Mouse (Mus musculus): ENCODE measurements at regions not wholly inside any gene's neighbourhood (a gene's known extent, or its start where the extent isn't known, plus 50 kb on each side); places are given as distances from the start of the nearest gene placed in this dataset.

- Histone ChIP-seq H3K9me3 (ENCODE audit: control insufficient read depth, low read length) (no peaks in the 10 kb centered on the region), H3K4me2 (replicated peaks) (no peak overlapping the region), H3K27ac (no peak overlapping the region), H3K9ac (no peak overlapping the region), H3K36me3 (replicated peaks; ENCODE audit: control insufficient read depth, insufficient read depth) (no peaks in the 10 kb centered on the region), H3K27me3 (ENCODE audit: control insufficient read depth, insufficient read depth, low read length) (no peaks in the 10 kb centered on the region), H3K4me1 (replicated peaks; ENCODE audit: control insufficient read depth, insufficient read depth, low read length) (no peaks in the 10 kb centered on the region), H3K4me3 (replicated peaks; ENCODE audit: low read length) (no peak overlapping the region)
- ATAC-seq (ENCODE audit: low FRiP score) (no peak), DNase-seq (ENCODE audit: low spot score) (no peak)
- 84% methylated on average over 2 of the region's 2 CpGs for WGBS
Measured at GRCm38 (mm10) chr9:23134006-23134405, 88.9 kb upstream of the Bmper start.

DNA sequence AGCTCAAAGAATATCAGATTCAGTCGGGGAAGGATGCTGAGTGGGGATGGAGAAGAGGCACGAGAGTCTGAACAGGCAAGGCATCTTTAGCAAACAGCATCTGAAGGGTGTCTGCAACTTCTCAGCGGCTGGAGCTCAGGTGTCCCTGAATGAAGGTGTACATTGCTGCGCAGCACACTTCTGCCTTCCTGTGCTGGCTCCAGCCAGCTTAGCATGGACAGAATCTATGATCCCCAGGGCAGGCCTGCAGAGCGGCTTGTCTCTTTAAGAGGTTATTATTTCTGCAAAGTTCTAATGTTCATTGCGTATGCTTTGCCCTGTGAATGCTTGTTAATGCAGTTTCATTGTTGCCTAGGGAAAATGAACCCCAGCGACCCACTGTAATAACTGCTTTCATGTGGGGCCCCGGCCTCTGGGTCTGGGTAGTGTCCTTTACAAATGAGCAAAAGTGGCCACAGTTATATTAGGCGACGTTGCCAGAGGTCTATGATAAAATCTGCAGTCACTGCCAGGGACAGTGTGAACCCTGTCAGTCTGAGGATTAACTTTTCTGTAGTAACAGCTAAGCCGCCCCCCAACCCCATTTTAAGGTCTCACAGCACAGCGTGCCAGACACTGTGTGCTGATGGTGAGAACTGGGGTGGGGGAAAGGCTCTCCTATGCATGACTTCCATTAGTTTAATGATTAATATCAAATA is 88.3 kb upstream of the Bmper start:
- ATAC-seq (ENCODE audit: low FRiP score): no peak

GRCm38 (mm10) chr9:23136511-23136910 is 86.4 kb upstream of the Bmper start:
- Histone ChIP-seq H3K27ac (no peak overlapping the region), H3K4me2 (replicated peaks) (no peak overlapping the region), H3K4me3 (replicated peaks; ENCODE audit: low read length) (no peak overlapping the region), H3K4me1 (replicated peaks; ENCODE audit: control insufficient read depth, insufficient read depth, low read length) (no peaks in the 10 kb centered on the region), H3K36me3 (replicated peaks; ENCODE audit: control insufficient read depth, insufficient read depth) (no peaks in the 10 kb centered on the region), H3K9me3 (ENCODE audit: control insufficient read depth, low read length) (no peaks in the 10 kb centered on the region), H3K27me3 (ENCODE audit: control insufficient read depth, insufficient read depth, low read length) (no peaks in the 10 kb centered on the region), H3K9ac (no peak overlapping the region)
- WGBS: 84% methylated on average over 5 of the region's 5 CpGs
- ATAC-seq (ENCODE audit: low FRiP score) (no peak), DNase-seq (ENCODE audit: low spot score) (no peak)

More for the DNA sequence above, 88.3 kb upstream of the Bmper start:
- no peak overlapping the region for H3K9ac ChIP-seq
- DNase-seq (ENCODE audit: low spot score): no peak
- H3K4me2 ChIP-seq (replicated peaks): no peak overlapping the region
- no peaks in the 10 kb centered on the region for H3K27me3 ChIP-seq (ENCODE audit: control insufficient read depth, insufficient read depth, low read length)
- no peaks in the 10 kb centered on the region for H3K9me3 ChIP-seq (ENCODE audit: control insufficient read depth, low read length)
- H3K36me3 ChIP-seq (replicated peaks; ENCODE audit: control insufficient read depth, insufficient read depth): no peaks in the 10 kb centered on the region
- WGBS: 84% methylated on average over 12 of the region's 12 CpGs
- no peak overlapping the region for H3K27ac ChIP-seq
- no peak overlapping the region for H3K4me3 ChIP-seq (replicated peaks; ENCODE audit: low read length)
- no peaks in the 10 kb centered on the region for H3K4me1 ChIP-seq (replicated peaks; ENCODE audit: control insufficient read depth, insufficient read depth, low read length)

- ATAC-seq (ENCODE audit: low FRiP score) (no peak), DNase-seq (ENCODE audit: low spot score) (no peak)
- Histone ChIP-seq H3K9ac (no peak overlapping the region), H3K4me1 (replicated peaks; ENCODE audit: control insufficient read depth, insufficient read depth, low read length) (no peaks in the 10 kb centered on the region), H3K4me3 (replicated peaks; ENCODE audit: low read length) (no peak overlapping the region), H3K4me2 (replicated peaks) (no peak overlapping the region), H3K27me3 (ENCODE audit: control insufficient read depth, insufficient read depth, low read length) (no peaks in the 10 kb centered on the region), H3K36me3 (replicated peaks; ENCODE audit: control insufficient read depth, insufficient read depth) (no peaks in the 10 kb centered on the region), H3K27ac (no peak overlapping the region), H3K9me3 (ENCODE audit: control insufficient read depth, low read length) (no peaks in the 10 kb centered on the region)
- WGBS: 76% methylated on average over 5 of the region's 5 CpGs
Measured at GRCm38 (mm10) chr9:23137682-23138210, 85.1 kb upstream of the Bmper start.

GRCm38 (mm10) chr9:23139580-23140162 is 83.2 kb upstream of the Bmper start:
- no peaks in the 10 kb centered on the region for H3K36me3 ChIP-seq (replicated peaks; ENCODE audit: control insufficient read depth, insufficient read depth)
- H3K27me3 ChIP-seq (ENCODE audit: control insufficient read depth, insufficient read depth, low read length): no peaks in the 10 kb centered on the region
- H3K4me2 ChIP-seq (replicated peaks): no peak overlapping the region
- DNase-seq (ENCODE audit: low spot score) (no peak), ATAC-seq (ENCODE audit: low FRiP score) (no peak)
- H3K9ac ChIP-seq: no peak overlapping the region
- H3K27ac ChIP-seq: no peak overlapping the region
- no peaks in the 10 kb centered on the region for H3K9me3 ChIP-seq (ENCODE audit: control insufficient read depth, low read length)
- no peaks in the 10 kb centered on the region for H3K4me1 ChIP-seq (replicated peaks; ENCODE audit: control insufficient read depth, insufficient read depth, low read length)
- no peak overlapping the region for H3K4me3 ChIP-seq (replicated peaks; ENCODE audit: low read length)
- 35% methylated on average over 4 of the region's 4 CpGs for WGBS

- H3K4me1 ChIP-seq (replicated peaks; ENCODE audit: control insufficient read depth, insufficient read depth, low read length): no peaks in the 10 kb centered on the region
- no peak for DNase-seq (ENCODE audit: low spot score)
- no peak overlapping the region for H3K27ac ChIP-seq
- no peaks in the 10 kb centered on the region for H3K36me3 ChIP-seq (replicated peaks; ENCODE audit: control insufficient read depth, insufficient read depth)
- no peaks in the 10 kb centered on the region for H3K27me3 ChIP-seq (ENCODE audit: control insufficient read depth, insufficient read depth, low read length)
- no peak for ATAC-seq (ENCODE audit: low FRiP score)
- 91% methylated on average over 7 of the region's 7 CpGs for WGBS
- H3K4me2 ChIP-seq (replicated peaks): no peak overlapping the region
- H3K9me3 ChIP-seq (ENCODE audit: control insufficient read depth, low read length): no peaks in the 10 kb centered on the region
- no peak overlapping the region for H3K4me3 ChIP-seq (replicated peaks; ENCODE audit: low read length)
- no peak overlapping the region for H3K9ac ChIP-seq
Measured at GRCm38 (mm10) chr9:23144281-23144680, 78.6 kb upstream of the Bmper start.

GRCm38 (mm10) chr9:23150338-23150737 is 72.5 kb upstream of the Bmper start:
- H3K36me3 ChIP-seq (replicated peaks; ENCODE audit: control insufficient read depth, insufficient read depth): no peaks in the 10 kb centered on the region
- WGBS: 95% methylated on average over 6 of the region's 6 CpGs
- no peaks in the 10 kb centered on the region for H3K9me3 ChIP-seq (ENCODE audit: control insufficient read depth, low read length)
- ATAC-seq (ENCODE audit: low FRiP score) (no peak), DNase-seq (ENCODE audit: low spot score) (no peak)
- H3K27me3 ChIP-seq (ENCODE audit: control insufficient read depth, insufficient read depth, low read length): no peaks in the 10 kb centered on the region
- no peak overlapping the region for H3K4me3 ChIP-seq (replicated peaks; ENCODE audit: low read length)
- no peak overlapping the region for H3K4me2 ChIP-seq (replicated peaks)
- H3K27ac ChIP-seq: no peak overlapping the region
- H3K4me1 ChIP-seq (replicated peaks; ENCODE audit: control insufficient read depth, insufficient read depth, low read length): no peaks in the 10 kb centered on the region
- H3K9ac ChIP-seq: no peak overlapping the region

DNA sequence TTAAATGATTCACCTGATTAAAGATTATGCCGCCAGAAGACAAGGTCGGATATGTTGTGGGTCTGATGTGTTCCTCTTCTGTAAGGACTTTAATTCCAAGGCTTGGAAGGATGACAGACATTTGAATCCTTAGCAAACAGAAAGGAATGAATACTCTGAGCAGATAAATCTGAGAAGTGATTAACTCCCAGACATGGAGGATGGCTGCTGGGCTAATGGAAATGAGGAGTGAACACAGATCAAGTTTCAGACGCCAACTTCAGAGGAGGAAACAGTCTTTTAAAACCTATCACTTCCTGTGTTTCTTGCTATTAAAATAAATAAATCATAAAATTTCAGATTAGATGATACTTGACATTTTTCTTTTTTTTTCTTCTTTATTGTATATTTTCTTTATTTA is 72.0 kb upstream of the Bmper start:
- no peak overlapping the region for H3K27ac ChIP-seq
- ATAC-seq (ENCODE audit: low FRiP score): no peak
- no peaks in the 10 kb centered on the region for H3K4me1 ChIP-seq (replicated peaks; ENCODE audit: control insufficient read depth, insufficient read depth, low read length)
- H3K4me3 ChIP-seq (replicated peaks; ENCODE audit: low read length): no peak overlapping the region
- H3K9ac ChIP-seq: no peak overlapping the region
- WGBS: 73% methylated on average over 3 of the region's 3 CpGs
- H3K36me3 ChIP-seq (replicated peaks; ENCODE audit: control insufficient read depth, insufficient read depth): no peaks in the 10 kb centered on the region
- DNase-seq (ENCODE audit: low spot score): no peak
- H3K9me3 ChIP-seq (ENCODE audit: control insufficient read depth, low read length): no peaks in the 10 kb centered on the region
- H3K4me2 ChIP-seq (replicated peaks): no peak overlapping the region
- H3K27me3 ChIP-seq (ENCODE audit: control insufficient read depth, insufficient read depth, low read length): no peaks in the 10 kb centered on the region

DNA sequence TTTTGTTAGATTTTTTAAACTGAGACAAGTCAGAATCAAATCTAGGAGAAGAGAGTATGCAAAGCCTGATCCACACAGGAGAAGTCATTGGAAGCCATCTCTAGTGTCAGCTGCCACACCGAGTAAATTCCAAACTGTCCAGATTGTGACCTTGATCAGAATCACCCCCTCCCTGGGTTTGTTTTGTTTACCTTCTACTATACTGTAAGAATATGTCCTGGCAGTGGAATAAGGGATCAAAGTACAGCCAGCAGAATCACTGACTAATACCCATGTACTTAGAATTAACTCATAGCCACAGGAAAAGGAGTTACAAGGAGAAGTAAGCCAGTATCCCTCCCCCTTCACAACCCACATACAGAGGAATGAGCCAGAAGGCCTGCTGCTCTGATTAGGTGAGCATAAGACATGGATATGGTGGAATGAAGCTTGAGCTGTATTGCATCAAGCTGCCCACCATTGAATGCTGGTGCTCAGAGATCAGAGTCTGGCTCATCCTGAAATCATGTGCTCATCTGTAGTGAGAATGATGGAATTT is 70.9 kb upstream of the Bmper start:
- Histone ChIP-seq H3K27ac (no peak overlapping the region), H3K36me3 (replicated peaks; ENCODE audit: control insufficient read depth, insufficient read depth) (no peaks in the 10 kb centered on the region), H3K9ac (no peak overlapping the region), H3K4me1 (replicated peaks; ENCODE audit: control insufficient read depth, insufficient read depth, low read length) (no peaks in the 10 kb centered on the region), H3K9me3 (ENCODE audit: control insufficient read depth, low read length) (no peaks in the 10 kb centered on the region), H3K4me3 (replicated peaks; ENCODE audit: low read length) (no peak overlapping the region), H3K4me2 (replicated peaks) (no peak overlapping the region), H3K27me3 (ENCODE audit: control insufficient read depth, insufficient read depth, low read length) (no peaks in the 10 kb centered on the region)
- 83% methylated on average over 1 of the region's 1 CpGs for WGBS
- no peak for DNase-seq (ENCODE audit: low spot score)
- ATAC-seq (ENCODE audit: low FRiP score): no peak
